Mouse (Mus musculus): ENCODE measurements around the gene Gnai2.

DNA sequence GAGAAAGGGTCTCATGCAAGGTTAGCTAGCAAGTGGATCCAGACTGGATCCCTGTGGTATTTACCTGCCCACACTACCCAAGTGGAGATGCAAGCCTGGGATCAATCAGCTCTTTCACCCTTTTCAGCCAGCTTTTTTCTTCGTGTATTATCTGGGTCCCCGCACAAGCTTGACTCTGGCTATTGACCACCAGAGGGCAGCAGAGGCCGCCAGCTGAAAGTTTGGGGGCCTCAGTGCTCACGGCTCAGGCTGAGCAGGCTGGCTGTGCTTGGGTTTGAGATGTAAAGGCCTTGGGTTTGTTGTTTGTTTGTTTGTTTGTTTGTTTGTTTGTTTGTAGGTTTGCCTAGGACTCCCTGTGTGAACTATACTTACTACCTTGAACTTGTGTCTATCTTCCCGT is 10.4 kb upstream of the Gnai2 start:
- TF ChIP-seq CTCF (IDR thresholded peaks at IDR 0.05; ENCODE audit: low read depth, low read length) = peak; percentile 93
- no peak for TF ChIP-seq POLR2A (IDR thresholded peaks at IDR 0.05; ENCODE audit: borderline replicate concordance, low read depth, low read length)
